Mouse (Mus musculus) lung, postnatal 0 days (tissue): Measurements from ENCODE around the gene Ssbp3. TPM values are rescaled to one million over a fixed set of nuclear protein-coding genes. Genes with fewer than 3 reads are reported as not detected.

Experiments used
- ATAC-seq: fragments of 200-750 bp; cut with Nextera tagmentation; 2 replicates; pipeline ENCODE4 v1.8.0; 2017; ENCODE audit warnings: moderate library complexity
- DNase-seq: peaks from one replicate; pipeline ENCODE4 v3.0.0-alpha.2; 2016; ENCODE audit warnings: low spot score
- H3K27ac ChIP-seq: fragments of 300-500 bp; sonication (generic); 2 replicates; pipeline ENCODE4 v1.5.1; 2014; ENCODE audit warnings: antibody characterized with exemption, mild to moderate bottlenecking, low read length, mixed read lengths
- H3K27me3 ChIP-seq: fragments of 300-500 bp; sonication (generic); replicated peaks from 2 replicates; pipeline ENCODE4 v1.6.1; 2014; ENCODE audit warnings: low read length, mixed read lengths; ENCODE audit not compliant: insufficient read depth
- H3K36me3 ChIP-seq: fragments of 300-500 bp; sonication (generic); 2 replicates; pipeline ENCODE4 v1.6.1; 2014; ENCODE audit warnings: low read length, mixed read lengths; ENCODE audit not compliant: insufficient read depth
- H3K4me1 ChIP-seq: fragments of 300-500 bp; sonication (generic); 2 replicates; pipeline ENCODE4 v1.6.1; 2014; ENCODE audit warnings: antibody characterized with exemption, low read depth, low read length, mixed read lengths; ENCODE audit not compliant: insufficient read depth
- H3K4me2 ChIP-seq: fragments of 300-500 bp; sonication (generic); replicated peaks from 2 replicates; pipeline ENCODE4 v1.6.1; 2014; ENCODE audit warnings: low read depth, mild to moderate bottlenecking, low read length, moderate library complexity, mixed read lengths
- H3K4me3 ChIP-seq: fragments of 300-500 bp; sonication (generic); 2 replicates; pipeline ENCODE4 v1.5.1; 2014; ENCODE audit warnings: low read depth, low read length
- H3K9ac ChIP-seq: fragments of 300-500 bp; sonication (generic); replicated peaks from 2 replicates; pipeline ENCODE4 v1.6.1; 2014; ENCODE audit warnings: low read depth, mild to moderate bottlenecking
- H3K9me3 ChIP-seq: fragments of 300-500 bp; sonication (generic); 2 replicates; pipeline ENCODE4 v1.6.1; 2016; ENCODE audit warnings: low read length, mixed read lengths
- CTCF ChIP-seq: IDR thresholded peaks from 2 replicates; pipeline ENCODE4 v1.5.1; 2016; ENCODE audit warnings: antibody characterized with exemption, mild to moderate bottlenecking
- EP300 ChIP-seq: IDR thresholded peaks from 2 replicates; pipeline ENCODE4 v1.6.1; 2016; ENCODE audit warnings: antibody characterized with exemption, mild to moderate bottlenecking, control low read depth
- WGBS: fragments of 180-500 bp; shearing (Covaris S2); extraction: QIAGEN DNeasy Blood & Tissue Kit; methylation state at CpG from one replicate; pipeline ENCODE4 v1.1.7; 2014; 5-methylcytosine and 5-hydroxymethylcytosine counted together
- polyA plus RNA-seq: library from polyadenylated mRNA; unstranded; fragments of >200 nt; fragmentation: Nextera tagmentation; extraction: Ambion mirVana; gene quantifications from 2 replicates; pipeline ENCODE4 v1.2.1, GENCODE M21; 2015

Gene Ssbp3
- polyA plus RNA-seq, 1 experiment from 2014 or later: 40.2 TPM

GRCm38 (mm10) chr4:106866381-106866780 is 44.1 kb upstream of the Ssbp3 start:
- peaks cover 13% of the 10 kb centered on the region; the same call in 1 of the 2 replicates for H3K4me1 ChIP-seq
- no peak for TF ChIP-seq EP300
- TF ChIP-seq CTCF: no peak
- 49% methylated on average over 5 of the region's 5 CpGs for WGBS

GRCm38 (mm10) chr4:106866845-106867244 is 43.7 kb upstream of the Ssbp3 start:
- no peak overlapping the region for H3K4me2 ChIP-seq
- no peak overlapping the region for H3K9ac ChIP-seq
- H3K27me3 ChIP-seq: no peaks in the 10 kb centered on the region
- WGBS: 9% methylated on average over 7 of the region's 7 CpGs
- H3K9me3 ChIP-seq: no peaks in the 10 kb centered on the region
- ATAC-seq: peak; percentile 27
- TF ChIP-seq CTCF (no peak), EP300 (no peak)
- no peak overlapping the region for H3K27ac ChIP-seq
- H3K4me1 ChIP-seq: peaks cover 9% of the 10 kb centered on the region; the same call in 1 of the 2 replicates
- no peaks in the 10 kb centered on the region for H3K36me3 ChIP-seq
- no peak for DNase-seq
- no peak overlapping the region for H3K4me3 ChIP-seq

More at GRCm38 (mm10) chr4:106866381-106866780, 44.1 kb upstream of the Ssbp3 start:
- H3K4me3 ChIP-seq: no peak overlapping the region
- no peak overlapping the region for H3K4me2 ChIP-seq
- no peak overlapping the region for H3K9ac ChIP-seq
- no peaks in the 10 kb centered on the region for H3K9me3 ChIP-seq
- no peaks in the 10 kb centered on the region for H3K36me3 ChIP-seq
- DNase-seq (no peak), ATAC-seq (no peak)
- H3K27me3 ChIP-seq: no peaks in the 10 kb centered on the region
- no peak overlapping the region for H3K27ac ChIP-seq

GRCm38 (mm10) chr4:106868737-106869438 is 41.6 kb upstream of the Ssbp3 start:
- Histone ChIP-seq H3K4me1 (peaks cover 6% of the 10 kb centered on the region; the same call in 1 of the 2 replicates), H3K27ac (no peak overlapping the region), H3K4me3 (no peak overlapping the region), H3K27me3 (no peaks in the 10 kb centered on the region), H3K36me3 (no peaks in the 10 kb centered on the region), H3K4me2 (no peak overlapping the region), H3K9me3 (no peaks in the 10 kb centered on the region), H3K9ac (no peak overlapping the region)
- ATAC-seq: peak; percentile 53
- no peak for TF ChIP-seq EP300
- TF ChIP-seq CTCF: no peak
- WGBS: 38% methylated on average over 12 of the region's 12 CpGs
- DNase-seq: peak; percentile 42

- no peak for DNase-seq
- Histone ChIP-seq H3K4me3 (no peak overlapping the region), H3K4me2 (no peak overlapping the region), H3K9me3 (no peaks in the 10 kb centered on the region), H3K27ac (no peak overlapping the region), H3K27me3 (no peaks in the 10 kb centered on the region), H3K4me1 (peaks cover 6% of the 10 kb centered on the region; the same call in 1 of the 2 replicates), H3K9ac (no peak overlapping the region), H3K36me3 (no peaks in the 10 kb centered on the region)
- 42% methylated on average over 3 of the region's 3 CpGs for WGBS
- no peak for TF ChIP-seq EP300
- no peak for TF ChIP-seq CTCF
- ATAC-seq: no peak
Observed at GRCm38 (mm10) chr4:106869539-106869951, 41.0 kb upstream of the Ssbp3 start.

GRCm38 (mm10) chr4:106870556-106870955 is 39.9 kb upstream of the Ssbp3 start:
- no peaks in the 10 kb centered on the region for H3K9me3 ChIP-seq
- H3K4me2 ChIP-seq: no peak overlapping the region
- TF ChIP-seq EP300 (no peak), CTCF (no peak)
- peaks cover 3% of the 10 kb centered on the region; the same call in 1 of the 2 replicates for H3K4me1 ChIP-seq
- DNase-seq: peak; percentile 34
- H3K4me3 ChIP-seq: no peak overlapping the region
- peak; percentile 42 for ATAC-seq
- no peaks in the 10 kb centered on the region for H3K27me3 ChIP-seq
- H3K36me3 ChIP-seq: no peaks in the 10 kb centered on the region
- no peak overlapping the region for H3K27ac ChIP-seq
- no peak overlapping the region for H3K9ac ChIP-seq
- 65% methylated on average over 2 of the region's 2 CpGs for WGBS

- ATAC-seq (no peak), DNase-seq (no peak)
- Histone ChIP-seq H3K4me2 (no peak overlapping the region), H3K9ac (no peak overlapping the region), H3K4me3 (no peak overlapping the region), H3K9me3 (no peaks in the 10 kb centered on the region), H3K27me3 (no peaks in the 10 kb centered on the region), H3K27ac (no peak overlapping the region), H3K4me1 (no peaks in the 10 kb centered on the region), H3K36me3 (no peaks in the 10 kb centered on the region)
- 89% methylated on average over 7 of the region's 7 CpGs for WGBS
- TF ChIP-seq CTCF (peak; percentile 36), EP300 (no peak)
Observed at GRCm38 (mm10) chr4:106874501-106874900, 36.0 kb upstream of the Ssbp3 start.
